Mouse (Mus musculus): ENCODE measurements around the gene S100a3.

GRCm38 (mm10) chr3:90555954-90556353, 4.4 kb upstream of the S100a3 start:
- TF ChIP-seq CTCF (IDR thresholded peaks at IDR 0.05) (no peak), EP300 (IDR thresholded peaks at IDR 0.05) (no peak)

Measured in lung, postnatal 0 days (tissue).